In genomic region chr9:95512331-95513030, GRCm38 (mm10) we compare ENCODE assay signal across 8 mouse cellular contexts. TPM values are rescaled to one million over a fixed set of nuclear protein-coding genes. Genes with fewer than 3 reads are reported as not detected.
DNase-seq lines count a peak whose midpoint lies in the region; ATAC-seq and TF ChIP-seq lines count a peak whose summit lies in the region.

No protein-coding gene starts in this region.

- no peaks in the 10 kb centered on the region for H3K27me3 ChIP-seq in kidney, adult 2 months (replicated peaks; ENCODE audit: control insufficient read depth, insufficient read depth, low read length)
- no peaks in the 10 kb centered on the region for H3K27me3 ChIP-seq in heart, postnatal 0 days (ENCODE audit: control insufficient read depth, insufficient read depth, low read length)
- H3K27me3 ChIP-seq in liver, postnatal 0 days (ENCODE audit: insufficient read depth, low read length) = no peaks in the 10 kb centered on the region

- H3K9ac ChIP-seq in heart, postnatal 0 days (replicated peaks; ENCODE audit: low read depth, low read length) = peak overlapping the region; percentile 97
- peak overlapping the region; percentile 99 for H3K9ac ChIP-seq in liver, postnatal 0 days (replicated peaks)

- peak overlapping the region; percentile 57 for H3K4me3 ChIP-seq in kidney, adult 2 months (ENCODE audit: insufficient read depth, low read depth, low read length)
- H3K4me3 ChIP-seq in heart, postnatal 0 days (ENCODE audit: low read depth, low read length) = peak overlapping the region; percentile 97
- H3K4me3 ChIP-seq in liver, postnatal 0 days (ENCODE audit: low read depth, low read length) = peak overlapping the region; percentile 100

- peak; percentile 16 for DNase-seq in kidney, adult 2 months
- DNase-seq in kidney, adult 18-20 months = no peak
- DNase-seq in R1 (ENCODE audit: low read depth, low spot score) = peak; percentile 54
- no peak for DNase-seq in heart, postnatal 0 days (ENCODE audit: low spot score)
- DNase-seq in liver, postnatal 0 days = no peak
- no peak for DNase-seq in natural killer cell, adult 2 months (ENCODE audit: low spot score in 2 of 2)
- no peak for DNase-seq in embryo, embryonic 10 days (ENCODE audit: low spot score)

- no peak for TF ChIP-seq POLR2A in kidney, adult 2 months (IDR thresholded peaks at IDR 0.05; ENCODE audit: low read depth, low read length)

- peaks cover 7% of the 10 kb centered on the region; the same call in 1 of the 2 replicates for H3K4me1 ChIP-seq in kidney, adult 2 months (ENCODE audit: control insufficient read depth, insufficient read depth, low read length)
- peaks cover 18% of the 10 kb centered on the region for H3K4me1 ChIP-seq in heart, postnatal 0 days (ENCODE audit: control insufficient read depth, insufficient read depth)
- H3K4me1 ChIP-seq in liver, postnatal 0 days (ENCODE audit: insufficient read depth) = peaks cover 14% of the 10 kb centered on the region

- TF ChIP-seq CTCF in kidney, adult 2 months (conservative IDR thresholded peaks at IDR 0.05; ENCODE audit: insufficient read depth, insufficient read length, low read depth, low read length) = no peak
- TF ChIP-seq CTCF in heart, postnatal 0 days (IDR thresholded peaks at IDR 0.05; ENCODE audit: low read depth) = 0 out of 2 replicates have a peak, but pooled peaks have one; percentile 6
- no peak; the same call in 1 of the 2 replicates for TF ChIP-seq CTCF in liver, postnatal 0 days (IDR thresholded peaks at IDR 0.05; ENCODE audit: low read depth)

- TF ChIP-seq EP300 in heart, postnatal 0 days (IDR thresholded peaks at IDR 0.05; ENCODE audit: low read depth) = no peak
- no peak for TF ChIP-seq EP300 in liver, postnatal 0 days (IDR thresholded peaks at IDR 0.05; ENCODE audit: low read depth)

- no peaks in the 10 kb centered on the region for H3K36me3 ChIP-seq in kidney, adult 2 months (ENCODE audit: control insufficient read depth, insufficient read depth, low read length)
- H3K36me3 ChIP-seq in heart, postnatal 0 days (replicated peaks; ENCODE audit: control insufficient read depth, insufficient read depth, low read length) = no peaks in the 10 kb centered on the region
- no peaks in the 10 kb centered on the region; the same call in 1 of the 2 replicates for H3K36me3 ChIP-seq in liver, postnatal 0 days (replicated peaks; ENCODE audit: insufficient read depth, low read length)

- no peaks in the 10 kb centered on the region for H3K9me3 ChIP-seq in heart, postnatal 0 days (replicated peaks; ENCODE audit: control insufficient read depth, low read length)
- no peaks in the 10 kb centered on the region for H3K9me3 ChIP-seq in liver, postnatal 0 days (ENCODE audit: low read length)

- ATAC-seq in heart, postnatal 0 days (ENCODE audit: insufficient read depth, low read depth) = peak; percentile 40
- ATAC-seq in liver, postnatal 0 days = peak; percentile 39
- ATAC-seq in megakaryocyte progenitor cell, adult 5-6 weeks (replicated peaks; ENCODE audit: poor library complexity) = no peak

- peak overlapping the region; percentile 79 for H3K4me2 ChIP-seq in heart, postnatal 0 days (ENCODE audit: low read depth, low read length)
- H3K4me2 ChIP-seq in liver, postnatal 0 days (ENCODE audit: low read depth, low read length) = peak overlapping the region; percentile 96

- 16% methylated on average over 15 of the region's 15 CpGs for WGBS in kidney, adult 2 months
- WGBS in heart, postnatal 0 days = 27% methylated on average over 15 of the region's 15 CpGs
- WGBS in liver, postnatal 0 days (ENCODE audit: insufficient replicate concordance) = 16% methylated on average over 15 of the region's 15 CpGs

- H3K27ac ChIP-seq in kidney, adult 2 months (ENCODE audit: insufficient read depth, low read depth, low read length) = peak overlapping the region; percentile 86
- peak overlapping the region; percentile 94 for H3K27ac ChIP-seq in heart, postnatal 0 days (ENCODE audit: low read depth)
- peak overlapping the region; percentile 95 for H3K27ac ChIP-seq in liver, postnatal 0 days (ENCODE audit: low read depth)

RNA-seq across cellular contexts. Expression of gene U2surp, which starts 0.7 kb away (rescaled TPM):
- 3.0 and 4.8 TPM in 2 replicates for polyA plus RNA-seq in kidney, adult 2 months (2012; rRNA removed)
- 22.2 and 27.6 TPM in 2 replicates for total RNA-seq in heart, postnatal 0 days (2014; rRNA removed; ENCODE audit: low replicate concordance)
- 71.9 and 72.1 TPM in 2 replicates for polyA plus RNA-seq in heart, postnatal 0 days (2015; fragmentation: Nextera tagmentation; extraction: Ambion mirVana)
- polyA plus RNA-seq in liver, postnatal 0 days (2015; fragmentation: Nextera tagmentation; extraction: Ambion mirVana) = 56.5 and 60.9 TPM in 2 replicates
- total RNA-seq in megakaryocyte progenitor cell, adult 5-6 weeks (2015) = 111 and 114 TPM in 2 replicates
- 169 and 201 TPM in 2 replicates for total RNA-seq in megakaryocyte progenitor cell, adult 5-6 weeks (2017)

RNA-seq across cellular contexts. Expression of gene Paqr9, which starts 47.0 kb away (rescaled TPM):
- polyA plus RNA-seq in kidney, adult 2 months (2012; rRNA removed) = 33.3 and 48.2 TPM in 2 replicates
- total RNA-seq in heart, postnatal 0 days (2014; rRNA removed; ENCODE audit: low replicate concordance) = 6.3 and 9.5 TPM in 2 replicates
- 5.7 and 5.8 TPM in 2 replicates for polyA plus RNA-seq in heart, postnatal 0 days (2015; fragmentation: Nextera tagmentation; extraction: Ambion mirVana)
- polyA plus RNA-seq in liver, postnatal 0 days (2015; fragmentation: Nextera tagmentation; extraction: Ambion mirVana) = 63.6 and 68.7 TPM in 2 replicates
- total RNA-seq in megakaryocyte progenitor cell, adult 5-6 weeks (2015) = 2.4 and 4.4 TPM in 2 replicates
- total RNA-seq in megakaryocyte progenitor cell, adult 5-6 weeks (2017) = 1.7 and 3.4 TPM in 2 replicates

Comparison
In these comparisons a context has a peak if more than half of its experiments do, and no peak if none do; other contexts are left out.
1. DNase-seq: peak in kidney, adult 2 months (single experiment) and R1 (single experiment); none in kidney, adult 18-20 months (single experiment), heart, postnatal 0 days (single experiment), liver, postnatal 0 days (single experiment), natural killer cell, adult 2 months (0 of 2) and embryo, embryonic 10 days (single experiment).
2. Peak in every context shown above with its lines, with median percentiles within 50 percentile points of each other: H3K27ac ChIP-seq and H3K4me3 ChIP-seq.